Mouse (Mus musculus) retina, adult 2 months (tissue): ENCODE data around the gene Ykt6.
A peak's percentile ranks its signal among the peaks of the same experiment; 100 is the strongest.
"Not testable (repeated sequence)": the region's sequence is repeated elsewhere in the genome, so short reads cannot be mapped to it uniquely, and the experiment has no call there.

Source experiments
- DNase-seq: peaks from one replicate; pipeline ENCODE4 v3.0.0-alpha.2; 2012; ENCODE audit warnings: low read depth, low spot score

Ykt6 gene

DNA sequence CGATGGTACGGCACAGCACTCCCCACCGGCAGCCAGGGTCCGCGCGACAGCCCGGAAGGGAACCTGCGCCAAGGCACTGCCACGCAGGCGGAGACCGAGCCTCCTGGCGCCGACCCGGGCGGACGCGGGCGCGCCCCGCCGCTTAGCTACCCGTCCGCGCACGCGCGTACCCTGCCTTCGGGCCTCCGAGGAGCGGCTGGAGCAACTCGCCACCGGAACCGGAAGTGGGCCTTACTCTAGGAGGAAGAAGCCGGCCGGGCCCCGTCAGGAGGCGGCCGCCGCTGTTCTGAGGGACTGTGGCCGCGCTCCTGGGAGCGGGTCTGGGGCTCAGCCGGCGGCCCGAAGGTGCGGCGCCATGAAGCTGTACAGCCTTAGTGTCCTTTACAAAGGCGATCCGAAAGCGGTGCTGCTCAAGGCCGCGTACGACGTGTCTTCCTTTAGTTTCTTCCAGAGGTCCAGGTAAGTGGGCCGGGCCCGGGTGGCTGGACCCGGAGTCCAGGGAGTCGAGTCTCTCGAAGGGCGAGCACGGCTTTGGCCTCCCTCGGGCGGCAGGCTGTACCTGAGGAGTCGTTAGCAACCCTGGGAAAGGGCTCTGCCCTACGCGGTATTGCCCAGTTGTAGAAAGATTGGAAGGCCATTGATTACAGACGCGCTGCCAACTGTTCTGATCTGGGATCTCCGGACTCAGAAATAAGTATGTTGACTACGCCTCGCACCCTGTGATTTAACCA is at the start of gene Ykt6:
TSS of gene Ykt6 (plus strand) at position 148 of the 731 bp plus-strand sequence.
- DNase-seq = peak; percentile 87

DNA sequence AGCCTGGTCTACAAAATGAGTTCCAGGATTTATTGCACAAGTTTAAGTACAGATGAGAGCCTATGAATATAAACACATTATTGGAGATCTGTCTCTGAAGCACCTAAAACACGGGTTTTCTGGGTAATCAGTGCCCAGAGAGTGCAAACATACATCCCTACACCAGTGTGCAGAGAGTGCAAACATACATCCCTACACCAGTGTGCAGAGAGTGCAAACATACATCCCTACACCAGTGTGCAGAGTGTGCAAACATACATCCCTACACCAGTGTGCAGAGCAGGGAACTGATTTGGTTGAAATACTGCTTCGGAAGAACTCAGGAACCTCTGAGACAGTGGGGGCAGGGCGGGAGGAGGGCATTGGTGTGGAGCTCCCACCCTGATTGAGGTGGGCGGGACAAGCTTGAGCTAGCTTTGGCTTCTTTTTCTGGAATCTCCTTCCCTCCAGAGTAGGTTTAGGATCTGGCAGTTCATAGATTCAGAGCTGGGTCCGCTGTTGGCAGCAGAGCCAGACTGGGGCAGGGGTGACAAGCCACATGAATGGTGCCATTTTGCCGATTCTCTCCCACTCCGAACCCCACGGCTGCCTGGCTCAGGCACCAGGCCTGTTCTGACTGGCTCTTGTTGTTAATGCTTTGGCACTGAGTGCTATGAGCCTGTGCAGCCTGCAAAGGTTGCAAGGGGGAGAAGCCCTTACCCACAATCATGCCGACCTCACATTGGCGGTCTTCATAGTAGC is 49.5 kb upstream of the Ykt6 start:
- DNase-seq = no peak

DNA sequence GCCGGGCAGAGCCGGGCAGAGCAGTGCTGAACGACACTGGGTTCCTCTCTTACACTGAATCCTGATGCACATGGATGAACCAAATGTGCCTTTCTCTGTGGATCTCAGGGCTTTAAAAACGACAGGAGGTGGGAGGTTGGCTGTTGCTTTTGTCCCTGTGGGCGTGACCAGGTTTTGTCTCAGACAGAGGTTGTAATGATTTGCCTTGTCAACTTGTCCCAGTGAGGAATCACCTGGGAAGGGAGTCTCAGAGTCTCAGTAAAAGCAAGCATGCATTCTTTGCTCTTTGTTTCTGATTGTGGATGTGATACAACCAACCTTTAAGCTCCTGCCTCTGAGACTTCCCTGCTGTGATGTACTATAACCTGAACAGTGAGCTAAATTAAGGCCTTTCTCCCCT is 48.4 kb upstream of the Ykt6 start:
- no peak for DNase-seq

DNA sequence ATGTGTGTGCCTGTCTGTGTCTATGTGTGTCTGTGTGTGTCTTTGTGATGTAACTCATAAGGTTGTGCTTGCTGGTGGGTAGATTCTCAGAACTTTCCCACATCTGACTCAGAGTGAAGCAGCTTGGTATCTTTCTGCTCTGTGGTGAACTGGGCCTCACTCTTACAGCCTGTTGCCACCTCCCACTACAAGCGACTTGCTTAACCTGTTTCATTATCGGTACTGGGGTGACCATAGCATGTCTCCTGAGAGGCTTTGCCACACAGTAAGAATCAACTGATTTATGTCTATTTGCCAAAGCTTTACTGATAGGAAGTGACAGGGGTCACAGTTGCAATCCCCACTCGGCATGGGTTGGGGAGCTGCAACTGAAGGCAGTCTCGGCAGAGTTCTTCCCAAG is 46.9 kb upstream of the Ykt6 start:
- DNase-seq = no peak

DNA sequence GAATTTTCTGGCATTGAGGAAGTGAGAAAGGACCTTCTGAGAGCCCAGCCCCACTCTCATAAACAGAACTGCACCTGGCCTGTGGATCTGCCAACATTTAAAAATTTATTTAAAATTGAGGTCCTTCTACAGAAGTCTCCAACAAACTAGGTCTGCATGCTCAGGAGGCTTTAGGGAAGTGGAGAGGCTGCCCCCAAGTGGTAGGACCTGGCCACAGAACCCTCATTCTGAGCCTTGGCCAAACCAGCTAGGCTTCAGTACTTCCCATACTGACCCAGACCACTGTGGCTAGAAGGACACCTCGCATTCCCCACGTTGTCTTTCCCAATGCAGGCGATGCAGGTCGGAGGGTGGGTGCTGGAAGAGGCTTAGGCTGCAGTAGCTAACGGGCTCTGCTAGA is 42.9 kb upstream of the Ykt6 start:
- DNase-seq = no peak

DNA sequence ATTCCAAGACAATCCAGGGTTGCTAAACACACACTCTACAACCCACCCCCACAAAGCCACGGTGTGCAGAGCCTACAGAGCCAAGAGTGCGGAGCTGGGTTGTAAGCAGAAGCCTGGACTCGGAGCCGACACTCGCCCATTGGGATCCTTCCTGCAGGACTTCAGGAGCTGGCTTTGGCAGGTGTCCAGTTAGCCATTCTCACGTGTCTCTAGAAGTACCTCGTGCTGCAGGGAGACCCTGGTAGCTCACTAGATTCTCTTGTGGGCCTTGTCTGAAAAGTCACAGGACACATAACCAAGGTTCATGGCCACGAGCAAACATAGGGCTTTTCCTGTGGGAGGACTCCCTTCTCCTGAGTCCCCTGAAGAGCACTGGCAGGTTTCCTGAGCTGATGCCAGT is 42.2 kb upstream of the Ykt6 start:
- no peak for DNase-seq

DNA sequence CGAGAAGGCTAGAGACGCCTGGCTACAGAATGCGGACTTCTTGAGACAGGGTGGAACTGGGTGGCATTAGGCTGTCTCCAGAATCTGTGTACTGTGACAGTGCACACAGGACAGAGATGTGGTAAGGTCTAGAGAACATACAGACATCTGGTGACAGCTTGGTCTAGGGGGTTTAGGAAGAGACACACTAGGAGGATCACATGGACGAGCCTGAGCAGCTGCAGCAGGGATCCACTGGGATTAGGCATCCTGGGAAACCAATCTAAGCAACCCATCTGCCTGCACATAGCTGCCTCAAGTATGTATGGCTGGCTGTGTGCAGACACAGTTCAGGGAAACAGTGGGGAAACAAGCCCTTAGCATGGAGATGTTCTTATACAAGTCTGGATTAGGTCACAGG is 41.6 kb upstream of the Ykt6 start:
- DNase-seq = no peak

DNA sequence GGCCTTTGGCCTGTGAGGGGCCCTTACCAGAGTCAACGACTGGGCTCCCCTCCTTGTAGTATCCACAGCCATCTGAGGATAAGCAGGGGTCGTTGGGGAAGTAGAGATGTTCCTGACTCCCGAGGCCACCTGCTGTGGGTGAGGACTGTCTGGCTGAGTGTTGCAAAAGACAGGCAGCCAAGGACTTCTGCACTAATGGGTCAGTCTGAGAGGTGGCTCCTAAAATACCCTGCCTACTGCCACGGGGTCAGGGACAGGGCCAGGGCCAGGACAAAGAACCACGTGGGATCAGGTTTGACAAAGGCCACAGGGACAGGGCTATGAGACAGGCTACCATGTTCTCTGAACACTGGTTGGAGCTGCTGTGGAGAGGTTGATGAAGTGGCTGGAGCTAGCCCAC is 40.6 kb upstream of the Ykt6 start:
- DNase-seq = no peak

DNA sequence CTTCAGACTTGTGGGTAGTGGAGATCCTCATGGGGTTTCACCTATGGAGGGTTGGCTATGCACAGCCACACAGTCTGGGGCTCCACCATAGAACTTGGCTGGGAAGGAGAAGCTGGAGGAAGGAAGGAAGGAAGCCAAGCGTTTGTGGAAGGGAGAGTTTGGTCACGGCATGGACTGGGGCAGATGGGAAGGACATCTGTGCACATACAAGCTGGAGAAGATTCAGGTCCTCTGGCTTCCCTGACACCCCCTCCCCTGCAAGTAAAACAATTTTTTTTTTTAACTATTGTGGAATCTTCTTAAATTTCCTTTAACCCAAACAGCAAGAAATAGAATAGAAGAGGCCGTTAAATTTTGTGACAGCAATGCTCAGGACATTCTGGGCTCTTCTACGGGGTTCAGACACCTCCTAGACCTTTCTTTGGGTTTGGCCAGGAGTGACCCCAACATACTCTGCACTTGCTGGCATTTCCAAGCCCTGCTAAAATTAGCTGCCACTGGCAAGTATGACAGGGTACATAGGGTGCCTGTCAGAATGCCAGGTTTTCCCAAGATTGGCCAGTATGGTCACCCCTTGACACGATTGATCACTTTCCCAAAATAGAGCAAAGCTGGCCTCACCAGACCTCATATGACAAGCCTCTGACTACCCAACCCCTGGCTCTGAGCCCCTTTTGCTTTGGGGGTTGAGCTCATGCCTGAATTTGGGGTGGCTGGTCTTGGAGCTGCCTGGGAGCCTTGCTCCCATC is 39.9 kb upstream of the Ykt6 start:
- no peak for DNase-seq

GRCm38 (mm10) chr11:5916178-5916548 is 39.3 kb upstream of the Ykt6 start:
- no peak for DNase-seq

DNA sequence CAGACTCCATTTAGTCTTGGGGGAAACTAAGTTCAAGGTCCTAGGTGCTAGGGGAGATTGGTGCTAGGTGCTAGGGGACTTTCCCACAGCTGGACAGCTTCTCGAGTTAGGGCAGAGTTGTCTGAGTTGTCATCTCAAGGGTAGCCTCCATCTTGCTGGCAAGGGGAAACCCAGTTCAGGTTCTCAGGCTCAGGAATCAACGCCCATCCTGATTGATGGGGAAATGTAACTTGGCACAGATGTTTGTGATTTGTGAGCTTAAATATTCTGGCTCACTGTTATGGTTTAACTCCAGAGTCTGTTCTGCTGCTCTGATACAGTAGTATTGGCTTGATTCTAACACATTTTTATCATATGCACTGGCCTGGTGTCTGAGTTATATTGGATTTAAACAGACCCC is 37.4 kb upstream of the Ykt6 start:
- no peak for DNase-seq

GRCm38 (mm10) chr11:5919606-5920005 is 35.9 kb upstream of the Ykt6 start:
- DNase-seq = no peak

- DNase-seq = no peak
These were observed 35.1 kb upstream of the Ykt6 start for GRCm38 (mm10) chr11:5920323-5920960.

DNA sequence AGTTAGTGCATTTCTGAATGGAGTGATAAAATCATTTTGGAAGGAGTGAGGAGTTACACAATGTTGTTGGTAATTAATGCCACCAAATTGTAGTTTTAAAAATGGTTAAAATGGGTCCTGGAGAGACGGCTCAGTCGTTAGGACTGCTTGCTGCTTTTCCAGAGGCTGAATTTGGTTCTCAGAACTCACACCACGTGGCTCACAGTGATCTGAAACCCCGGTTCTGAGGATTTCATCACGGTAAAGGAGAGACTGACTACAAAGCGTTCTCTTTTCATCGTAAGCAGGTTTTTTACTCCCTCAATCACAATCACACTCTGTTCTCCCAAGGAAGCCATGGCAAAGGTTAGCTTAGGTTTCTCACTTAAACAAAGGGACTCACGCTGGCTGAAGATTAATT is 30.8 kb upstream of the Ykt6 start:
- DNase-seq = no peak

DNA sequence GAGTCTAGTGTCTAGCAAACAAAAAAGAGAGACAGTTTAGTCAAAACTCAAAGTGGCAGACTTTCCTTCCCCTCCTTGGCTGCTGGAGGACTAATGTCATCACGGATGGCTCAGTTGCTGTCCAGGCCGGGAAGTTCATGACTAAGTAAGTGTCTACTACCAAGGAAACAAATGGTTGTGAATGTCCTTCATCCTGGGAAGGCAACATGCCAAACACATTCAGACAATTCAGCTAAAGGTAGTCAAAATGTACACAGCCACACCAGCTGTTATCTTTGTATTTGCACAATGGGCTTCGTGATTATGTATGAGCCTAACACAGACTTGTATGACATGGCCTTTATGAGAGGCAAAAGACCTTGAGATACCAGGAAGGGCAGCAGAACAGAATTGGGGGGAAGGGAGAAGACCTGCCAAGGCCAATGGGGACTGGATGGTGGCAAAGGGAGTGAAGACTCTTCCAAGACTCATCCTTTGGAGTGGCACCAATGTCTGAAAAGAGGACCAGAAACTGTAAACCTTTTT is 28.7 kb upstream of the Ykt6 start:
- no peak for DNase-seq

GRCm38 (mm10) chr11:5930578-5930977 is 24.9 kb upstream of the Ykt6 start:
- DNase-seq = no peak

GRCm38 (mm10) chr11:5931947-5932346 is 23.5 kb upstream of the Ykt6 start:
- not testable (repeated sequence) for DNase-seq

GRCm38 (mm10) chr11:5934531-5934930 is 21.0 kb upstream of the Ykt6 start:
- DNase-seq = not testable (repeated sequence)

DNA sequence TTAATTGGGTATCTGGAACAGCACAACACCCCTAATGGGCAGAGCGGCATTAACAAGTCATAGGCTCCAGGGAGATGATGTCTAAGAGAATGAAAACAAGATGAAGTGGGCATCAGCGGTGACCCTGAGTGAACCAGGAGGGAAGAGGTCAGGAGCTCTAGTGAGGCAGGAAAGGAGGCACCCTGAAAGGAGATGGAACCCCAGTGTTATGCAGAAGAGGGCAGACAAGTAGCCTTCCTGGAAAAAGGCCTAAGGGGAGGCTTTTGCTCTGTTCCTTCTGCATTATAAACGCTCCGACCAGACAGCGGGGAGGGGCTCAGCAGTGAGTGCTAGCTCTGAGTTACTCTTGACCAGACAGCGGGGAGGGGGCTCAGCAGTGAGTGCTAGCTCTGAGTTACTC is 12.5 kb upstream of the Ykt6 start:
- no peak for DNase-seq

DNA sequence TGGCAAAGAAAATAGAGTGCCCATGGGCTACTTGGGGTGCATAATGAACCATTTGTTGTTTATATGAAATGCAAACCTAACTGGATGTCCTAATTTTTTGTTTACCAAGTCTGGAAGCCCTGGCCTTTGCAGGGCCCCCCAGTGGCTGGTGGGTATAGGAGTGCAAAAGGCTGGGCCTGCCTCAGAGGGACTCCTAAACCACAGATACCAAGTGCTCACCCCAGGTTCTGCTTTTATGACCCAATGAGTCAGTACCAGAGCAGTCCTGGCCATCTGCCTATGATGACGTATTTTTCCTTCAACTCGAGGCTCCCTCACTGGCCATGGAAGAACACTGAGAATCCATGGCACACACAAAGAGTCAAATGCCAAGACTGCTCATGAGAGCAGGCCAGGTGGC is 10.4 kb upstream of the Ykt6 start:
- DNase-seq = no peak

DNA sequence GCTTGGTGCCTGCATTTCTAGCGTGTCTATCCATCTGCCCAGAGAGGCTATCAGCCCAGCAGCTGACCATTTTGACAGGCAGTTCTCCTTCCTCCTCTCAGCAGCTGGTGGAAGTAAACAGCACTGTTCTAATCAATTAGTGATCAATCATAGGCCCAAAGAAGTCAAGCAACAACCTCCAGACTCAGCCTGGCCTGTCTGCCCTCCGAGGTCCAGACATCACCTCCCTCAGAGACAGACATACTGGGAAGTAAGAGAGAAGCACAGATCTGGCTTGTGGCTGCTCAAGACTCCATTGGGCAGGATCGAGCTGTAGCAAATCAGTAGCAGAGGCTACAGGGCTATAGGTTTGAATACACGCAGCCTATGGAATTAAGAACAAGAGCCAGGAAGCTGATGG is 7.7 kb upstream of the Ykt6 start:
- no peak for DNase-seq
